Mouse (Mus musculus): ENCODE measurements around the gene Ubr1.

- TF ChIP-seq GATA1 (IDR thresholded peaks at IDR 0.05; ENCODE audit: borderline replicate concordance, low read length): no peak
- TF ChIP-seq FLI1 (IDR thresholded peaks at IDR 0.05; ENCODE audit: low read length): no peak
Observed at GRCm38 (mm10) chr2:121009071-121009677, 38.7 kb upstream of the Ubr1 start.
